Mouse (Mus musculus) forebrain, postnatal 0 days (tissue): ENCODE measurements at regions not wholly inside any gene's neighbourhood (a gene's known extent, or its start where the extent isn't known, plus 50 kb on each side); places are given as distances from the start of the nearest gene placed in this dataset.

Source experiments
- ATAC-seq: fragments of 200-750 bp; cut with Nextera tagmentation; 2 replicates; pipeline ENCODE4 v1.8.0; 2017; ENCODE audit warnings: mild to moderate bottlenecking, moderate library complexity
- DNase-seq: peaks from one replicate; pipeline ENCODE4 v3.0.0-alpha.2; 2015
- H3K27ac ChIP-seq: fragments of 300-500 bp; sonication (generic); 2 replicates; pipeline ENCODE4 v1.5.1; 2014; ENCODE audit warnings: low read depth, mild to moderate bottlenecking, antibody characterized with exemption, low read length, moderate library complexity, mixed read lengths
- H3K27me3 ChIP-seq: fragments of 300-500 bp; sonication (generic); 2 replicates; pipeline ENCODE4 v1.6.1; 2014; ENCODE audit warnings: mild to moderate bottlenecking, low read length, mixed read lengths; ENCODE audit not compliant: insufficient read depth
- H3K36me3 ChIP-seq: fragments of 300-500 bp; sonication (generic); 2 replicates; pipeline ENCODE4 v1.6.1; 2014; ENCODE audit warnings: mild to moderate bottlenecking, moderate library complexity; ENCODE audit not compliant: insufficient read depth
- H3K4me1 ChIP-seq: fragments of 300-500 bp; sonication (generic); 2 replicates; pipeline ENCODE4 v1.6.1; 2014; ENCODE audit warnings: antibody characterized with exemption; ENCODE audit not compliant: insufficient read depth
- H3K4me2 ChIP-seq: fragments of 300-500 bp; sonication (generic); 2 replicates; pipeline ENCODE4 v1.6.1; 2014; ENCODE audit warnings: low read depth, mild to moderate bottlenecking, moderate library complexity
- H3K4me3 ChIP-seq: fragments of 300-500 bp; sonication (generic); 2 replicates; pipeline ENCODE4 v1.5.1; 2014; ENCODE audit warnings: low read depth, low read length, mixed read lengths
- H3K9ac ChIP-seq: fragments of 300-500 bp; sonication (generic); 2 replicates; pipeline ENCODE4 v1.6.1; 2014; ENCODE audit warnings: mild to moderate bottlenecking
- H3K9me3 ChIP-seq: fragments of 300-500 bp; sonication (generic); 2 replicates; pipeline ENCODE4 v1.6.1; 2016; ENCODE audit warnings: low read length
- CTCF ChIP-seq: sonication (generic); IDR thresholded peaks from 2 replicates; pipeline ENCODE4 v1.5.1; 2016; ENCODE audit warnings: antibody characterized with exemption, control low read depth, low read depth
- WGBS: fragments of 180-500 bp; shearing (Covaris S2); extraction: QIAGEN DNeasy Blood & Tissue Kit; methylation state at CpG from one replicate; pipeline ENCODE4 v1.1.7; 2014; 5-methylcytosine and 5-hydroxymethylcytosine counted together

GRCm38 (mm10) chr3:137019971-137020634 is 320.8 kb upstream of the Emcn start:
- DNase-seq, result peak; percentile 25
- Histone ChIP-seq H3K4me3 (no peak overlapping the region), H3K36me3 (no peaks in the 10 kb centered on the region)

GRCm38 (mm10) chr3:137029546-137029945 is 311.3 kb upstream of the Emcn start:
- DNase-seq (no peak), ATAC-seq (no peak)
- WGBS, result 18% methylated on average over 2 of the region's 2 CpGs
- no peaks in the 10 kb centered on the region for H3K27me3 ChIP-seq
- H3K36me3 ChIP-seq, result no peaks in the 10 kb centered on the region
- no peak overlapping the region for H3K4me2 ChIP-seq
- no peaks in the 10 kb centered on the region for H3K9me3 ChIP-seq
- TF ChIP-seq CTCF, result no peak
- H3K27ac ChIP-seq, result no peak overlapping the region
- no peaks in the 10 kb centered on the region for H3K4me1 ChIP-seq
- H3K9ac ChIP-seq, result no peak overlapping the region
- H3K4me3 ChIP-seq, result no peak overlapping the region

More at GRCm38 (mm10) chr3:137019971-137020634, 320.8 kb upstream of the Emcn start:
- H3K9me3 ChIP-seq, result no peaks in the 10 kb centered on the region
- no peak for ATAC-seq
- H3K9ac ChIP-seq, result no peak overlapping the region
- no peaks in the 10 kb centered on the region for H3K4me1 ChIP-seq
- H3K27ac ChIP-seq, result no peak overlapping the region
- WGBS, result 9% methylated on average over 3 of the region's 3 CpGs
- no peak overlapping the region for H3K4me2 ChIP-seq
- no peak for TF ChIP-seq CTCF
- H3K27me3 ChIP-seq, result no peaks in the 10 kb centered on the region

GRCm38 (mm10) chr3:137032802-137033201 is 308.1 kb upstream of the Emcn start:
- no peak for TF ChIP-seq CTCF
- Histone ChIP-seq H3K27me3 (no peaks in the 10 kb centered on the region), H3K36me3 (no peaks in the 10 kb centered on the region), H3K4me2 (no peak overlapping the region), H3K9me3 (no peaks in the 10 kb centered on the region), H3K9ac (no peak overlapping the region), H3K4me3 (no peak overlapping the region), H3K4me1 (no peaks in the 10 kb centered on the region), H3K27ac (no peak overlapping the region)
- DNase-seq, result no peak
- ATAC-seq, result no peak
- 80% methylated on average over 2 of the region's 2 CpGs for WGBS

GRCm38 (mm10) chr3:137039638-137040037 is 301.2 kb upstream of the Emcn start:
- TF ChIP-seq CTCF, result no peak
- Histone ChIP-seq H3K4me2 (no peak overlapping the region), H3K36me3 (no peaks in the 10 kb centered on the region), H3K9ac (no peak overlapping the region), H3K27ac (no peak overlapping the region), H3K27me3 (no peaks in the 10 kb centered on the region), H3K9me3 (no peaks in the 10 kb centered on the region), H3K4me1 (no peaks in the 10 kb centered on the region), H3K4me3 (no peak overlapping the region)
- ATAC-seq (no peak), DNase-seq (no peak)
- 90% methylated on average over 8 of the region's 8 CpGs for WGBS

GRCm38 (mm10) chr3:137056544-137057224 is 284.2 kb upstream of the Emcn start:
- TF ChIP-seq CTCF, result no peak
- H3K27ac ChIP-seq, result peak overlapping the region; percentile 62
- 0 out of 2 replicates have a peak overlapping the region, but pooled peaks have one; percentile 11 for H3K9ac ChIP-seq
- H3K4me3 ChIP-seq, result 0 out of 2 replicates have a peak overlapping the region, but pooled peaks have one; percentile 9
- 23% methylated on average over 6 of the region's 6 CpGs for WGBS
- H3K4me2 ChIP-seq, result peak overlapping the region; percentile 35
- no peaks in the 10 kb centered on the region for H3K36me3 ChIP-seq
- H3K4me1 ChIP-seq, result 0 out of 2 replicates have a peak, but pooled peaks cover 7% of the 10 kb centered on the region
- DNase-seq, result peak; percentile 52
- no peaks in the 10 kb centered on the region for H3K27me3 ChIP-seq
- no peaks in the 10 kb centered on the region for H3K9me3 ChIP-seq
- ATAC-seq, result peak; percentile 56

- 9% methylated on average over 6 of the region's 6 CpGs for WGBS
- Histone ChIP-seq H3K4me3 (0 out of 2 replicates have a peak overlapping the region, but pooled peaks have one; percentile 9), H3K4me1 (0 out of 2 replicates have a peak, but pooled peaks cover 7% of the 10 kb centered on the region), H3K27me3 (no peaks in the 10 kb centered on the region), H3K9me3 (no peaks in the 10 kb centered on the region), H3K36me3 (no peaks in the 10 kb centered on the region), H3K9ac (0 out of 2 replicates have a peak overlapping the region, but pooled peaks have one; percentile 11), H3K27ac (peak overlapping the region; percentile 62), H3K4me2 (peak overlapping the region; percentile 35)
- DNase-seq, result peak; percentile 91
- no peak for TF ChIP-seq CTCF
- ATAC-seq, result peak; percentile 98
These were observed 283.5 kb upstream of the Emcn start for GRCm38 (mm10) chr3:137057225-137057910.
